Mouse (Mus musculus): ENCODE results near the gene Ctbs. TPM values are rescaled to one million over a fixed set of nuclear protein-coding genes. Genes with fewer than 3 reads are reported as not detected.

Gene Ctbs
- polyA plus RNA-seq, 2 experiments = 1.7 to 5.4 TPM

- TF ChIP-seq EP300 (IDR thresholded peaks at IDR 0.05; ENCODE audit: low read depth) = no peak
- no peak for TF ChIP-seq CTCF (IDR thresholded peaks at IDR 0.05; ENCODE audit: low read depth)
- Histone ChIP-seq H3K4me1 (replicated peaks; ENCODE audit: control insufficient read depth in 2 of 2, insufficient read depth in 2 of 2, low read length in 1 of 2) (no peaks in the 10 kb centered on the region; a peak in 1 of 4 replicates), H3K9me3 (ENCODE audit: control insufficient read depth, low read length) (no peaks in the 10 kb centered on the region), H3K9ac (replicated peaks) (no peak overlapping the region), H3K36me3 (replicated peaks; ENCODE audit: control insufficient read depth, insufficient read depth, low read depth) (peaks cover 55% of the 10 kb centered on the region), H3K27me3 (ENCODE audit: control insufficient read depth, insufficient read depth, low read length) (no peaks in the 10 kb centered on the region), H3K4me3 (ENCODE audit: insufficient read depth in 1 of 2, low read depth in 2 of 2, low read length in 2 of 2) (no peak overlapping the region), H3K27ac (no peak overlapping the region), H3K4me2 (ENCODE audit: low read depth) (no peak overlapping the region)
- ATAC-seq (ENCODE audit: insufficient read depth) (no peak), DNase-seq (ENCODE audit: low read depth in 3 of 3, low spot score in 3 of 3) (no peak)
- 88% methylated on average over 8 of the region's 8 CpGs for WGBS (ENCODE audit: insufficient replicate concordance)
Measured at GRCm38 (mm10) chr3:146442936-146443335, 6.7 kb upstream of the Ctbs start.

DNA sequence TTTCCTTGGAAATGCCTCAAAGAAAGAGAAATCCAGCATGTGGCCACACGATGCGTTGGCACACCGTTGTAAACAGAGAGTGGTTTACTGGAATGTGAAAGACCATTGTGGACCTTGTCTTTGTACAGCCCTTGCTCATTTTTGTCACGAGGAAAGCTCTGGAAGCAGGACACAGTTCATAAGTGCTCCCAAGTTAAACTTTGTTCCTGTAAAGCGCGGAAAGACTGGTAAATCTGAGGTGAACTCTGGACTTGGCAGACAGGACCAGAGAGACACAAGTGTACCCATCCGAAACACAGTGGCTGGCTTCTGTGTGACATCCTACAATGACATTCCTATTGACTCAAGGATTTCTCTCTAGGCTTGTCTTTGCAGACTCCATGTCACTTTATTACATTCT lies 6.2 kb upstream of the Ctbs start:
- Histone ChIP-seq H3K9ac (replicated peaks) (no peak overlapping the region), H3K36me3 (replicated peaks; ENCODE audit: control insufficient read depth, insufficient read depth, low read depth) (peaks cover 51% of the 10 kb centered on the region), H3K9me3 (ENCODE audit: control insufficient read depth, low read length) (no peaks in the 10 kb centered on the region), H3K27me3 (ENCODE audit: control insufficient read depth, insufficient read depth, low read length) (no peaks in the 10 kb centered on the region), H3K4me3 (ENCODE audit: insufficient read depth in 1 of 2, low read depth in 2 of 2, low read length in 2 of 2) (no peak overlapping the region), H3K27ac (no peak overlapping the region), H3K4me2 (ENCODE audit: low read depth) (no peak overlapping the region), H3K4me1 (replicated peaks; ENCODE audit: control insufficient read depth in 2 of 2, insufficient read depth in 2 of 2, low read length in 1 of 2) (no peaks in the 10 kb centered on the region; a peak in 1 of 4 replicates)
- WGBS (ENCODE audit: insufficient replicate concordance) = 88% methylated on average over 7 of the region's 7 CpGs
- ATAC-seq (ENCODE audit: insufficient read depth) (peak; percentile 26; the same call in 1 of the 2 replicates), DNase-seq (ENCODE audit: low read depth in 3 of 3, low spot score in 3 of 3) (no peak)
- TF ChIP-seq EP300 (IDR thresholded peaks at IDR 0.05; ENCODE audit: low read depth) = no peak
- TF ChIP-seq CTCF (IDR thresholded peaks at IDR 0.05; ENCODE audit: low read depth) = no peak

DNA sequence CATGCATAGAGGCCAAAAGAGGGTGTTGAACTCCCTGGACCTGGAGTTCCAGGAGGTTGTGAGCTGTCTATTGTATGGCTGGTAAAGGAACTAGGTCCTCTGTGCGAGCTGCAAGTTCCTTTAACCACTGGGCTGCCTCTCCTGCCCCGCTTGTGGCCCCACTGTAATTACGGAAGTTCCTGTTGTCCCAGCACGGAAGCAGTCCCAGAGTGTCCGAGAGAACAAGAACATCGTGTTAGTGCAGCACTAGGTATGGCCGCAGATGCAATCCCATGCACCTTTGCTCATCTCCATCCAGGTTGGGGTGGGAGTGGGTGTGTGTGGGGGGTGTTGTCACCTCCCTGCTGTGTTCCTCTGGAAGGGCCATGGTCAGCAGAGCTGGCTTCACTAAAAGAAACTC lies 4.7 kb upstream of the Ctbs start:
- H3K27me3 ChIP-seq (ENCODE audit: control insufficient read depth, insufficient read depth, low read length) = no peaks in the 10 kb centered on the region
- H3K4me3 ChIP-seq (ENCODE audit: insufficient read depth in 1 of 2, low read depth in 2 of 2, low read length in 2 of 2) = no peak overlapping the region
- H3K27ac ChIP-seq = no peak overlapping the region
- H3K9me3 ChIP-seq (ENCODE audit: control insufficient read depth, low read length) = no peaks in the 10 kb centered on the region
- no peak overlapping the region for H3K4me2 ChIP-seq (ENCODE audit: low read depth)
- peaks cover 0 to under 1% of the 10 kb centered on the region in 2 experiments; a peak in 3 of 4 replicates for H3K4me1 ChIP-seq (replicated peaks; ENCODE audit: control insufficient read depth in 2 of 2, insufficient read depth in 2 of 2, low read length in 1 of 2)
- TF ChIP-seq EP300 (IDR thresholded peaks at IDR 0.05; ENCODE audit: low read depth) (no peak), CTCF (IDR thresholded peaks at IDR 0.05; ENCODE audit: low read depth) (no peak)
- H3K9ac ChIP-seq (replicated peaks) = no peak overlapping the region
- 74% methylated on average over 7 of the region's 7 CpGs for WGBS (ENCODE audit: insufficient replicate concordance)
- H3K36me3 ChIP-seq (replicated peaks; ENCODE audit: control insufficient read depth, insufficient read depth, low read depth) = peaks cover 39% of the 10 kb centered on the region
- no peak for ATAC-seq (ENCODE audit: insufficient read depth)
- no peak for DNase-seq (ENCODE audit: low read depth in 3 of 3, low spot score in 3 of 3)

- no peak overlapping the region for H3K27ac ChIP-seq
- WGBS (ENCODE audit: insufficient replicate concordance) = 90% methylated on average over 5 of the region's 5 CpGs
- no peaks in the 10 kb centered on the region for H3K27me3 ChIP-seq (ENCODE audit: control insufficient read depth, insufficient read depth, low read length)
- TF ChIP-seq CTCF (IDR thresholded peaks at IDR 0.05; ENCODE audit: low read depth) (no peak), EP300 (IDR thresholded peaks at IDR 0.05; ENCODE audit: low read depth) (no peak)
- H3K4me2 ChIP-seq (ENCODE audit: low read depth) = no peak overlapping the region
- ATAC-seq (ENCODE audit: insufficient read depth) (no peak), DNase-seq (ENCODE audit: low read depth in 3 of 3, low spot score in 3 of 3) (no peak)
- no peak overlapping the region for H3K4me3 ChIP-seq (ENCODE audit: insufficient read depth in 1 of 2, low read depth in 2 of 2, low read length in 2 of 2)
- H3K9me3 ChIP-seq (ENCODE audit: control insufficient read depth, low read length) = no peaks in the 10 kb centered on the region
- H3K36me3 ChIP-seq (replicated peaks; ENCODE audit: control insufficient read depth, insufficient read depth, low read depth) = peaks cover 19% of the 10 kb centered on the region
- H3K4me1 ChIP-seq (replicated peaks; ENCODE audit: control insufficient read depth in 2 of 2, insufficient read depth in 2 of 2, low read length in 1 of 2) = peaks cover 9 to 10% of the 10 kb centered on the region in 2 experiments
- no peak overlapping the region for H3K9ac ChIP-seq (replicated peaks)
Measured at GRCm38 (mm10) chr3:146447156-146447555, 2.4 kb upstream of the Ctbs start.

DNA sequence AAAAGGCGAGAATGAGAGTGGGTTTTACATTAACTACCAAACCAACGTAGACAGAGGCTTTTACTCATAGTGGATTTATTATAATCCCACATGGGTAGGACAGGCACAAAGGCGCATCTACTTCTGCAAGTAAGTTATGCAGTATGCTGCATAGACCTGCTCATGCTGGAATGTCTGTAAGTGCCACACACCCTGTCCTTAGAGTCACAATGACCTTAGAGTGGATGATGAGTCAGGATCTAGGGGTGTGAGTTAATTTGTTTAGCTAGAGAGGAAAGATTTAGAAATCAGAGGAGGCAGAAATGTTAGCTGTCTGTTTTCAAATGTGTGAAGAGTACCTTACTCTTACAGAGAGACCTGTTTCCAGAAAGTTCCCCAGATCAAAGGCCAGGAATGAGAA lies 2.0 kb upstream of the Ctbs start:
- H3K4me3 ChIP-seq (ENCODE audit: insufficient read depth in 1 of 2, low read depth in 2 of 2, low read length in 2 of 2) = no peak overlapping the region
- DNase-seq (ENCODE audit: low read depth in 3 of 3, low spot score in 3 of 3) (no peak), ATAC-seq (ENCODE audit: insufficient read depth) (no peak)
- H3K4me1 ChIP-seq (replicated peaks; ENCODE audit: control insufficient read depth in 2 of 2, insufficient read depth in 2 of 2, low read length in 1 of 2) = peaks cover 9 to 10% of the 10 kb centered on the region in 2 experiments
- H3K27ac ChIP-seq = no peak overlapping the region
- H3K9ac ChIP-seq (replicated peaks) = no peak overlapping the region
- H3K27me3 ChIP-seq (ENCODE audit: control insufficient read depth, insufficient read depth, low read length) = no peaks in the 10 kb centered on the region
- no peak for TF ChIP-seq EP300 (IDR thresholded peaks at IDR 0.05; ENCODE audit: low read depth)
- TF ChIP-seq CTCF (IDR thresholded peaks at IDR 0.05; ENCODE audit: low read depth) = no peak
- no peak overlapping the region for H3K4me2 ChIP-seq (ENCODE audit: low read depth)
- peaks cover 15% of the 10 kb centered on the region for H3K36me3 ChIP-seq (replicated peaks; ENCODE audit: control insufficient read depth, insufficient read depth, low read depth)
- H3K9me3 ChIP-seq (ENCODE audit: control insufficient read depth, low read length) = no peaks in the 10 kb centered on the region
- WGBS (ENCODE audit: insufficient replicate concordance) = 85% methylated on average over 3 of the region's 3 CpGs

Data from liver, embryonic 14.5 days (tissue).